Mouse (Mus musculus) heart, embryonic 13.5 days (tissue): ENCODE measurements around the gene Treh. TPM values are rescaled to one million over a fixed set of nuclear protein-coding genes. Genes with fewer than 3 reads are reported as not detected.

ENCODE experiments used
- ATAC-seq: fragments of 200-750 bp; cut with Nextera tagmentation; 2 replicates; pipeline ENCODE4 v1.8.0; 2017; ENCODE audit warnings: moderate TSS enrichment; ENCODE audit not compliant: insufficient number of reproducible peaks, low FRiP score, low TSS enrichment; ENCODE audit errors: extremely low read depth
- H3K27ac ChIP-seq: fragments of 300-500 bp; sonication (generic); replicated peaks from 2 replicates; pipeline ENCODE4 v1.5.1; 2015; ENCODE audit warnings: moderate library complexity, mild to moderate bottlenecking, inconsistent platforms
- H3K27me3 ChIP-seq: fragments of 300-500 bp; sonication (generic); replicated peaks from 2 replicates; pipeline ENCODE4 v1.6.1; 2015; ENCODE audit warnings: mild to moderate bottlenecking, inconsistent platforms
- H3K36me3 ChIP-seq: fragments of 300-500 bp; sonication (generic); 2 replicates; pipeline ENCODE4 v1.6.1; 2015; ENCODE audit warnings: mild to moderate bottlenecking, inconsistent platforms
- H3K4me1 ChIP-seq: fragments of 300-500 bp; sonication (generic); 2 replicates; pipeline ENCODE4 v1.6.1; 2015; ENCODE audit warnings: inconsistent platforms
- H3K4me2 ChIP-seq: fragments of 300-500 bp; sonication (generic); 2 replicates; pipeline ENCODE4 v1.6.1; 2015; ENCODE audit warnings: inconsistent platforms, mild to moderate bottlenecking, moderate library complexity
- H3K4me3 ChIP-seq: fragments of 300-500 bp; sonication (generic); 2 replicates; pipeline ENCODE4 v1.5.1; 2015; ENCODE audit warnings: moderate library complexity, mild to moderate bottlenecking, inconsistent platforms
- H3K9ac ChIP-seq: fragments of 300-500 bp; sonication (generic); 2 replicates; pipeline ENCODE4 v1.6.1; 2015; ENCODE audit warnings: inconsistent platforms, mild to moderate bottlenecking, moderate library complexity
- H3K9me3 ChIP-seq: fragments of 300-500 bp; sonication (generic); 2 replicates; pipeline ENCODE4 v1.6.1; 2016; ENCODE audit warnings: inconsistent platforms
- WGBS: fragments of 180-500 bp; shearing (Covaris S2); methylation state at CpG from one replicate; pipeline ENCODE4 v1.1.7; 2015; ENCODE audit warnings: mixed read lengths; 5-methylcytosine and 5-hydroxymethylcytosine counted together
- polyA plus RNA-seq: library from polyadenylated mRNA; unstranded; fragments of >200 nt; fragmentation: Nextera tagmentation; extraction: Ambion mirVana; gene quantifications from 2 replicates; pipeline ENCODE4 v1.2.1, GENCODE M21; 2015

Treh gene
- polyA plus RNA-seq, 1 experiment from 2014 or later, result not detected

GRCm38 (mm10) chr9:44699730-44700129, 26.7 kb downstream of the Treh start:
- WGBS, result 73% methylated on average over 5 of the region's 5 CpGs
- no peak overlapping the region for H3K4me2 ChIP-seq
- H3K9me3 ChIP-seq, result no peaks in the 10 kb centered on the region
- H3K4me1 ChIP-seq, result no peaks in the 10 kb centered on the region
- peaks cover 99% of the 10 kb centered on the region for H3K36me3 ChIP-seq
- H3K27me3 ChIP-seq, result no peaks in the 10 kb centered on the region
- H3K27ac ChIP-seq, result no peak overlapping the region
- H3K4me3 ChIP-seq, result no peak overlapping the region
- no peak for ATAC-seq
- H3K9ac ChIP-seq, result no peak overlapping the region

GRCm38 (mm10) chr9:44707749-44708428, 34.9 kb downstream of the Treh start:
- Histone ChIP-seq H3K4me2 (peak overlapping the region; percentile 80), H3K4me3 (peak overlapping the region; percentile 56), H3K9ac (peak overlapping the region; percentile 80), H3K4me1 (peaks cover 23% of the 10 kb centered on the region), H3K27ac (0 out of 2 replicates have a peak overlapping the region, but pooled peaks have one; percentile 46), H3K27me3 (peaks cover 8% of the 10 kb centered on the region; the same call in 1 of the 2 replicates), H3K9me3 (no peaks in the 10 kb centered on the region), H3K36me3 (peaks cover 80% of the 10 kb centered on the region)
- 26% methylated on average over 28 of the region's 28 CpGs for WGBS
- no peak for ATAC-seq

DNA sequence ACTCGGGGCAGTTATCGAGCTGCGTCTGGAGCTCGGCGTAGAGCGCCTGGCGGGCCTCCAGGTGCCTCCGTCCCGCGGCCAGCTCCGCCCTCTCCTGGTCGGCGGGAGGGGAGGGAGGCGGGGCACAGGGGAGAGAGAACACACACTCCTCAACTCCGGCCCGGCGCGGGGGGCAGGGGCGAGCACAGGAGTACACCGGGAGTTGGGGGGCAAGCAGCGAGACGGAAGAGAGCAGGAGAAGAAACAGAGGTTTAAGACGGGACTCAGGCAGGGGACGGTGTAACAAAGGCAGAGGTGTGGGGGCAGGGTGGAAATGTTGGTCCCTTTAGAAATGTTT, 35.4 kb downstream of the Treh start:
- peaks cover 82% of the 10 kb centered on the region for H3K36me3 ChIP-seq

GRCm38 (mm10) chr9:44708925-44709324, 35.9 kb downstream of the Treh start:
- H3K36me3 ChIP-seq, result peaks cover 82% of the 10 kb centered on the region
- no peak for ATAC-seq
- peak overlapping the region; percentile 80 for H3K9ac ChIP-seq
- peaks cover 23% of the 10 kb centered on the region for H3K4me1 ChIP-seq
- H3K4me2 ChIP-seq, result peak overlapping the region; percentile 80
- peaks cover 8% of the 10 kb centered on the region; the same call in 1 of the 2 replicates for H3K27me3 ChIP-seq
- peak overlapping the region; percentile 56 for H3K4me3 ChIP-seq
- H3K27ac ChIP-seq, result peak overlapping the region; percentile 73
- WGBS, result 23% methylated on average over 6 of the region's 6 CpGs
- H3K9me3 ChIP-seq, result no peaks in the 10 kb centered on the region

More for the DNA sequence above, 35.4 kb downstream of the Treh start:
- peaks cover 8% of the 10 kb centered on the region; the same call in 1 of the 2 replicates for H3K27me3 ChIP-seq
- peak; percentile 64; the same call in 1 of the 2 replicates for ATAC-seq
- WGBS, result 7% methylated on average over 16 of the region's 24 CpGs
- H3K9me3 ChIP-seq, result no peaks in the 10 kb centered on the region
- peak overlapping the region; percentile 80 for H3K4me2 ChIP-seq
- H3K9ac ChIP-seq, result peak overlapping the region; percentile 80
- peak overlapping the region; percentile 73 for H3K27ac ChIP-seq
- H3K4me1 ChIP-seq, result peaks cover 23% of the 10 kb centered on the region
- H3K4me3 ChIP-seq, result peak overlapping the region; percentile 56

GRCm38 (mm10) chr9:44709600-44709999, 36.6 kb downstream of the Treh start:
- peak overlapping the region; percentile 53; the same call in 1 of the 2 replicates for H3K27ac ChIP-seq
- ATAC-seq, result no peak
- H3K9me3 ChIP-seq, result no peaks in the 10 kb centered on the region
- peaks cover 82% of the 10 kb centered on the region for H3K36me3 ChIP-seq
- no peak overlapping the region for H3K9ac ChIP-seq
- H3K27me3 ChIP-seq, result peaks cover 8% of the 10 kb centered on the region; the same call in 1 of the 2 replicates
- H3K4me2 ChIP-seq, result no peak overlapping the region
- H3K4me3 ChIP-seq, result no peak overlapping the region
- H3K4me1 ChIP-seq, result peaks cover 23% of the 10 kb centered on the region
- 44% methylated on average over 2 of the region's 2 CpGs for WGBS

GRCm38 (mm10) chr9:44710213-44710612, 37.2 kb downstream of the Treh start:
- no peak for ATAC-seq
- peaks cover 82% of the 10 kb centered on the region for H3K36me3 ChIP-seq
- H3K9me3 ChIP-seq, result no peaks in the 10 kb centered on the region
- H3K27me3 ChIP-seq, result peaks cover 8% of the 10 kb centered on the region; the same call in 1 of the 2 replicates
- H3K9ac ChIP-seq, result 0 out of 2 replicates have a peak overlapping the region, but pooled peaks have one; percentile 5
- H3K4me2 ChIP-seq, result no peak overlapping the region
- no peak overlapping the region for H3K4me3 ChIP-seq
- WGBS, result 69% methylated on average over 5 of the region's 5 CpGs
- no peak overlapping the region for H3K27ac ChIP-seq
- H3K4me1 ChIP-seq, result peaks cover 23% of the 10 kb centered on the region

- Histone ChIP-seq H3K9me3 (no peaks in the 10 kb centered on the region), H3K4me2 (no peak overlapping the region), H3K27ac (no peak overlapping the region), H3K4me3 (no peak overlapping the region), H3K27me3 (peaks cover 8% of the 10 kb centered on the region; the same call in 1 of the 2 replicates), H3K4me1 (peaks cover 23% of the 10 kb centered on the region), H3K36me3 (peaks cover 82% of the 10 kb centered on the region), H3K9ac (no peak overlapping the region)
- no peak for ATAC-seq
- WGBS, result 61% methylated on average over 17 of the region's 17 CpGs
Observed at GRCm38 (mm10) chr9:44711602-44712001, 38.6 kb downstream of the Treh start.

GRCm38 (mm10) chr9:44713080-44713479, 40.0 kb downstream of the Treh start:
- Histone ChIP-seq H3K4me3 (no peak overlapping the region), H3K27me3 (no peaks in the 10 kb centered on the region), H3K4me2 (no peak overlapping the region), H3K27ac (no peak overlapping the region), H3K9ac (no peak overlapping the region), H3K4me1 (peaks cover 17% of the 10 kb centered on the region), H3K36me3 (peaks cover 84% of the 10 kb centered on the region), H3K9me3 (no peaks in the 10 kb centered on the region)
- no peak for ATAC-seq
- WGBS, result 69% methylated on average over 6 of the region's 6 CpGs

DNA sequence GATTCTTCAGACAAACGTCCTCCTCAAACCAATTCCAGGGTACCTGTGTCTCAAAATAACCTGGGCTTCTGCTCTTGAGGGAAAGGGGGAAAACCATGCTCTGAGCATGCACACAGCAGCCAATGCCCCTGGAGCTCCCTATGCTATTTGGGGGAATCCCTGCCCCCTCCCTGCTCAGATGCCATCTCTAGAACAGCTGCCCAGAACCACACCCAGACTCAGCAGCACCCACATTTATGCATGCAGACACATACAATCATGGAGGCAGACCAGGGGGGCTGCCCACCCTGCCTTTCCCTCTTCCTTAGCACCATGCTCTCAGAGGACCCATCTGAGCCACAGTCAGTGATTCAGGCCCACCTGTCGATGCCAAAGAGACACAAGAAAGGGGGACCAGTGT, 40.5 kb downstream of the Treh start:
- H3K9ac ChIP-seq, result no peak overlapping the region
- H3K4me2 ChIP-seq, result no peak overlapping the region
- no peak for ATAC-seq
- H3K27ac ChIP-seq, result no peak overlapping the region
- no peak overlapping the region for H3K4me3 ChIP-seq
- H3K27me3 ChIP-seq, result no peaks in the 10 kb centered on the region
- peaks cover 14% of the 10 kb centered on the region for H3K4me1 ChIP-seq
- 55% methylated on average over 2 of the region's 2 CpGs for WGBS
- no peaks in the 10 kb centered on the region for H3K9me3 ChIP-seq
- peaks cover 85% of the 10 kb centered on the region for H3K36me3 ChIP-seq

DNA sequence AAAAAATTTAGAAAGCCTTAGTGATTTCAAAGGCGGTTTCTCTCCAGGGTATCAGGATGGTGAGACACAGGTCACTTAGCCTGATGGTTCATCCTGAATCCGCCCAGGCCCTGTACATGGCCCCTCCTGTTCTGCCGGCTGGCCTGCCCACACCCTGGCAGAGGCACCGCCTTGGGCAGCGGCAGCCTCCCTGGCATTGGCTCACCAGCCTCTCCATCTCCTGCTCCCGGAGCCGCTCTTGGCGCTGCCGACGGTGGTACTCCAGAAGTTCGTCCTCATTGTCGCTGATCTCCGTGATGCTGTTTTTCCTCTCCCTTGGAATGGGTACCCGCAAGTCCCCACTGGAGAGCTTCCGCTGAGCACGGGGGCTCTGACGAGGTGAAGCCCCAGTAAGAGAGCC, 42.1 kb downstream of the Treh start:
- WGBS, result 81% methylated on average over 17 of the region's 17 CpGs
- ATAC-seq, result no peak
- no peak overlapping the region for H3K27ac ChIP-seq
- peaks cover 80% of the 10 kb centered on the region for H3K36me3 ChIP-seq
- H3K4me2 ChIP-seq, result no peak overlapping the region
- no peak overlapping the region for H3K9ac ChIP-seq
- H3K9me3 ChIP-seq, result no peaks in the 10 kb centered on the region
- H3K27me3 ChIP-seq, result no peaks in the 10 kb centered on the region
- peaks cover 10% of the 10 kb centered on the region for H3K4me1 ChIP-seq
- no peak overlapping the region for H3K4me3 ChIP-seq

GRCm38 (mm10) chr9:44715705-44716362, 42.8 kb downstream of the Treh start:
- ATAC-seq, result no peak
- Histone ChIP-seq H3K4me2 (no peak overlapping the region), H3K27me3 (no peaks in the 10 kb centered on the region), H3K9me3 (no peaks in the 10 kb centered on the region), H3K36me3 (peaks cover 72% of the 10 kb centered on the region), H3K9ac (no peak overlapping the region), H3K4me3 (no peak overlapping the region), H3K4me1 (peaks cover 17% of the 10 kb centered on the region), H3K27ac (no peak overlapping the region)
- WGBS, result 88% methylated on average over 29 of the region's 29 CpGs
